Mouse (Mus musculus): Measurements from ENCODE around the gene Caln1. TPM values are rescaled to one million over a fixed set of nuclear protein-coding genes. Genes with fewer than 3 reads are reported as not detected.

Gene Caln1
- polyA plus RNA-seq, 1 experiment from 2014 or later = not detected

Other genes starting within 250 kb of the Caln1 start
- gene Kctd7, start 224.6 kb upstream of the Caln1 start, polyA plus RNA-seq (2015; fragmentation: Nextera tagmentation; extraction: Ambion mirVana) = 5.5 and 6.1 TPM in 2 replicates
- 31.1 and 32.4 TPM in 2 replicates for gene Rabgef1, start 197.7 kb upstream of the Caln1 start, polyA plus RNA-seq (2015; fragmentation: Nextera tagmentation; extraction: Ambion mirVana)
- 31.5 and 36.3 TPM in 2 replicates for gene Tmem248, start 152.4 kb upstream of the Caln1 start, polyA plus RNA-seq (2015; fragmentation: Nextera tagmentation; extraction: Ambion mirVana)
- gene Sbds, start 113.9 kb upstream of the Caln1 start, polyA plus RNA-seq (2015; fragmentation: Nextera tagmentation; extraction: Ambion mirVana) = 68.1 and 70.8 TPM in 2 replicates
- gene Tyw1, start 113.8 kb upstream of the Caln1 start, polyA plus RNA-seq (2015; fragmentation: Nextera tagmentation; extraction: Ambion mirVana) = 21.6 and 24.8 TPM in 2 replicates
- not detected in 2 replicates for gene A330070K13Rik, start 15.2 kb downstream of the Caln1 start, polyA plus RNA-seq (2015; fragmentation: Nextera tagmentation; extraction: Ambion mirVana)

Measured in lung, embryonic 16.5 days (tissue).